In genomic region chr12:29961041-29961440, GRCm38 (mm10) we compare ENCODE assay signal across 17 mouse cellular contexts. TPM values are rescaled to one million over a fixed set of nuclear protein-coding genes. Genes with fewer than 3 reads are reported as not detected.
DNase-seq lines count a peak whose midpoint lies in the region; ATAC-seq and TF ChIP-seq lines count a peak whose summit lies in the region.
"Had no signal": no experiment of that assay in that cellular context is flagged by ENCODE, and none has a peak within 500 bp of the region (broad histone marks: within the 10 kb centered on the region; RNA-seq: fewer than 3 reads in every experiment).

No protein-coding gene starts in this region.

- no peak for TF ChIP-seq CTCF in kidney, adult 2 months (conservative IDR thresholded peaks at IDR 0.05; ENCODE audit: insufficient read depth, insufficient read length, low read depth, low read length)
- TF ChIP-seq CTCF in embryonic fibroblast, embryonic 13.5 days (IDR thresholded peaks at IDR 0.05; ENCODE audit: borderline replicate concordance, insufficient read depth, low read length): no peak

- no peak overlapping the region for H3K4me3 ChIP-seq in heart, embryonic 12.5 days
- no peak overlapping the region for H3K4me3 ChIP-seq in kidney, adult 2 months (ENCODE audit: insufficient read depth, low read depth, low read length)
- no peak overlapping the region for H3K4me3 ChIP-seq in kidney, embryonic 16.5 days (ENCODE audit: low read length)
- H3K4me3 ChIP-seq in embryonic fibroblast, embryonic 13.5 days (ENCODE audit: insufficient read depth, low read length): no peak overlapping the region
- no peak overlapping the region for H3K4me3 ChIP-seq in neural tube, embryonic 15.5 days (replicated peaks)
- H3K4me3 ChIP-seq: forebrain, embryonic 13.5 days; midbrain, embryonic 13.5 days had no signal

- peaks cover 9% of the 10 kb centered on the region; the same call in 1 of the 2 replicates for H3K36me3 ChIP-seq in heart, embryonic 12.5 days
- no peaks in the 10 kb centered on the region for H3K36me3 ChIP-seq in kidney, adult 2 months (ENCODE audit: control insufficient read depth, insufficient read depth, low read length)
- H3K36me3 ChIP-seq in kidney, embryonic 16.5 days (ENCODE audit: insufficient read depth, low read length): 0 out of 2 replicates have a peak, but pooled peaks cover 3% of the 10 kb centered on the region
- peaks cover 6% of the 10 kb centered on the region; the same call in 1 of the 2 replicates for H3K36me3 ChIP-seq in neural tube, embryonic 15.5 days

- H3K27ac ChIP-seq in heart, embryonic 12.5 days (ENCODE audit: poor library complexity, severe bottlenecking): peak overlapping the region; percentile 18; the same call in 1 of the 2 replicates
- H3K27ac ChIP-seq in kidney, adult 2 months (ENCODE audit: insufficient read depth, low read depth, low read length): no peak overlapping the region
- no peak overlapping the region for H3K27ac ChIP-seq in kidney, embryonic 16.5 days (ENCODE audit: low read length)
- H3K27ac ChIP-seq in embryonic fibroblast, embryonic 13.5 days (ENCODE audit: insufficient read depth, low read length): peak overlapping the region; percentile 63
- peak overlapping the region; percentile 37; the same call in 1 of the 2 replicates for H3K27ac ChIP-seq in neural tube, embryonic 15.5 days (replicated peaks)
- H3K27ac ChIP-seq: forebrain, embryonic 13.5 days; midbrain, embryonic 13.5 days had no signal

- no peak overlapping the region for H3K9ac ChIP-seq in heart, embryonic 12.5 days
- no peak overlapping the region for H3K9ac ChIP-seq in kidney, embryonic 16.5 days (replicated peaks; ENCODE audit: low read length)
- no peak overlapping the region for H3K9ac ChIP-seq in neural tube, embryonic 15.5 days (replicated peaks)
- H3K9ac ChIP-seq: forebrain, embryonic 13.5 days; lung, embryonic 14.5 days; midbrain, embryonic 13.5 days had no signal

- H3K4me2 ChIP-seq in heart, embryonic 12.5 days: no peak overlapping the region
- no peak overlapping the region for H3K4me2 ChIP-seq in kidney, embryonic 16.5 days (replicated peaks; ENCODE audit: low read depth, low read length)
- H3K4me2 ChIP-seq in neural tube, embryonic 15.5 days: no peak overlapping the region
- H3K4me2 ChIP-seq: forebrain, embryonic 13.5 days; liver, embryonic 11.5 days; lung, embryonic 14.5 days; midbrain, embryonic 13.5 days had no signal

- H3K9me3 ChIP-seq in heart, embryonic 12.5 days (replicated peaks): no peaks in the 10 kb centered on the region
- H3K9me3 ChIP-seq in kidney, embryonic 16.5 days (ENCODE audit: low read length): no peaks in the 10 kb centered on the region
- no peaks in the 10 kb centered on the region for H3K9me3 ChIP-seq in neural tube, embryonic 15.5 days (replicated peaks)
- H3K9me3 ChIP-seq: forebrain, embryonic 13.5 days; midbrain, embryonic 13.5 days had no signal

- no peak for ATAC-seq in heart, embryonic 12.5 days (ENCODE audit: insufficient number of reproducible peaks, low FRiP score)
- ATAC-seq in kidney, embryonic 16.5 days (ENCODE audit: low FRiP score, low TSS enrichment): no peak
- no peak for ATAC-seq in neural tube, embryonic 15.5 days (ENCODE audit: low FRiP score)
- ATAC-seq: forebrain, embryonic 13.5 days; midbrain, embryonic 13.5 days had no signal

- no peaks in the 10 kb centered on the region for H3K27me3 ChIP-seq in heart, embryonic 12.5 days (replicated peaks)
- no peaks in the 10 kb centered on the region for H3K27me3 ChIP-seq in kidney, adult 2 months (replicated peaks; ENCODE audit: control insufficient read depth, insufficient read depth, low read length)
- no peaks in the 10 kb centered on the region for H3K27me3 ChIP-seq in kidney, embryonic 16.5 days (ENCODE audit: insufficient read depth, low read length)
- H3K27me3 ChIP-seq in neural tube, embryonic 15.5 days (replicated peaks): no peaks in the 10 kb centered on the region
- H3K27me3 ChIP-seq: forebrain, embryonic 13.5 days; midbrain, embryonic 13.5 days had no signal

- peaks cover 69% of the 10 kb centered on the region for H3K4me1 ChIP-seq in heart, embryonic 12.5 days (replicated peaks)
- H3K4me1 ChIP-seq in kidney, adult 2 months (ENCODE audit: control insufficient read depth, insufficient read depth, low read length): peaks cover 5% of the 10 kb centered on the region; the same call in 1 of the 2 replicates
- peaks cover 30% of the 10 kb centered on the region for H3K4me1 ChIP-seq in kidney, embryonic 16.5 days (ENCODE audit: insufficient read depth, low read length)
- peaks cover 18% of the 10 kb centered on the region for H3K4me1 ChIP-seq in embryonic fibroblast, embryonic 13.5 days (ENCODE audit: control insufficient read depth, insufficient read depth, low read length)
- H3K4me1 ChIP-seq in neural tube, embryonic 15.5 days: peaks cover 39% of the 10 kb centered on the region

- TF ChIP-seq POLR2A in kidney, adult 2 months (IDR thresholded peaks at IDR 0.05; ENCODE audit: low read depth, low read length): no peak
- TF ChIP-seq POLR2A in embryonic fibroblast, embryonic 13.5 days (IDR thresholded peaks at IDR 0.05; ENCODE audit: low read depth, low read length): no peak

- WGBS in heart, embryonic 12.5 days: 75% methylated on average over 1 of the region's 1 CpGs
- WGBS in kidney, adult 2 months: 97% methylated on average over 1 of the region's 1 CpGs
- 96% methylated on average over 1 of the region's 1 CpGs for WGBS in kidney, embryonic 16.5 days
- WGBS in neural tube, embryonic 15.5 days: 84% methylated on average over 1 of the region's 1 CpGs

- no peak for DNase-seq in heart, adult 8-10 months (ENCODE audit: low spot score)
- DNase-seq in kidney, adult 2 months: peak; percentile 42
- DNase-seq in thymus, postnatal 36 days: no peak
- DNase-seq: adrenal gland, postnatal 36 days; B cell, adult 2 months; cerebellum, adult 2 months; heart, postnatal 10 days; lung, embryonic 14.5 days; thymus, postnatal 4 days had no signal

RNA-seq across cellular contexts. Expression of gene Pxdn, which starts 23.6 kb away (rescaled TPM):
- 125 and 131 TPM in 2 replicates for polyA plus RNA-seq in heart, embryonic 12.5 days (2016; fragmentation: Nextera tagmentation; extraction: Ambion mirVana)
- 10 to 100 TPM; 23.8 to 32.9 (median 29.5) TPM for total RNA-seq in heart, adult 8-10 months (2022)
- 24.0 and 29.2 TPM in 2 replicates for polyA plus RNA-seq in kidney, adult 2 months (2012; rRNA removed)
- polyA plus RNA-seq in kidney, embryonic 16.5 days (2015; fragmentation: Nextera tagmentation; extraction: Ambion mirVana): 105 and 107 TPM in 2 replicates
- 167 and 198 TPM in 2 replicates for polyA plus RNA-seq in embryonic fibroblast, embryonic 13.5 days (2011; ENCODE audit: insufficient read length, low read depth, missing spikeins)
- polyA plus RNA-seq in neural tube, embryonic 15.5 days (2015; fragmentation: Nextera tagmentation; extraction: Ambion mirVana): 50.1 and 50.2 TPM in 2 replicates
- total RNA-seq: megakaryocyte, adult 5-6 weeks had no signal

Comparison
In these comparisons a context has a peak if more than half of its experiments do, and no peak if none do; other contexts are left out.
1. H3K27ac ChIP-seq: peak in heart, embryonic 12.5 days (single experiment), embryonic fibroblast, embryonic 13.5 days (single experiment) and neural tube, embryonic 15.5 days (single experiment); none in kidney, adult 2 months (single experiment) and kidney, embryonic 16.5 days (single experiment).